In genomic region chr8:9094002-9094401, GRCm38 (mm10) we compare ENCODE assay signal across 15 mouse cellular contexts.
DNase-seq lines count a peak whose midpoint lies in the region; ATAC-seq and TF ChIP-seq lines count a peak whose summit lies in the region.
"Had no signal": no experiment of that assay in that cellular context is flagged by ENCODE, and none has a peak within 500 bp of the region (broad histone marks: within the 10 kb centered on the region; RNA-seq: fewer than 3 reads in every experiment).

No protein-coding gene starts in this region.

- no peak for TF ChIP-seq CTCF in brain, embryonic 14.5 days (IDR thresholded peaks at IDR 0.05; ENCODE audit: borderline replicate concordance, extremely low read depth, insufficient read depth, insufficient read length)

- H3K4me3 ChIP-seq in heart, embryonic 13.5 days = no peak overlapping the region
- no peak overlapping the region for H3K4me3 ChIP-seq in heart, embryonic 14.5 days (ENCODE audit: control insufficient read depth in 1 of 2, insufficient read depth in 1 of 2, low read depth in 1 of 2, low read length in 2 of 2)
- H3K4me3 ChIP-seq: limb, embryonic 12.5 days; myocyte; neural tube, embryonic 15.5 days had no signal

- WGBS in heart, embryonic 13.5 days = 27% methylated on average over 9 of the region's 9 CpGs
- WGBS in heart, embryonic 14.5 days = 21% methylated on average over 9 of the region's 9 CpGs

- H3K27ac ChIP-seq in heart, embryonic 13.5 days (replicated peaks) = peak overlapping the region; percentile 67
- peak overlapping the region; percentile 55 to 64; a peak in 2 of 4 replicates for H3K27ac ChIP-seq in heart, embryonic 14.5 days (replicated peaks in 1 of 2; ENCODE audit: control insufficient read depth in 1 of 2, insufficient read depth in 1 of 2, low read depth in 2 of 2, low read length in 2 of 2)
- H3K27ac ChIP-seq: limb, embryonic 12.5 days; neural tube, embryonic 15.5 days had no signal

- no peaks in the 10 kb centered on the region for H3K36me3 ChIP-seq in heart, embryonic 13.5 days
- no peaks in the 10 kb centered on the region for H3K36me3 ChIP-seq in heart, embryonic 14.5 days (ENCODE audit: control insufficient read depth, insufficient read depth, low read length)
- H3K36me3 ChIP-seq: limb, embryonic 12.5 days; neural tube, embryonic 15.5 days had no signal

- no peaks in the 10 kb centered on the region for H3K27me3 ChIP-seq in heart, embryonic 13.5 days (replicated peaks)
- H3K27me3 ChIP-seq in heart, embryonic 14.5 days (ENCODE audit: control insufficient read depth, insufficient read depth, low read length) = no peaks in the 10 kb centered on the region
- H3K27me3 ChIP-seq: limb, embryonic 12.5 days; neural tube, embryonic 15.5 days had no signal

- TF ChIP-seq POLR2A in brain, embryonic 14.5 days (IDR thresholded peaks at IDR 0.05; ENCODE audit: borderline replicate concordance, extremely low read depth, insufficient read depth, insufficient read length, poor library complexity, severe bottlenecking) = no peak

- H3K4me2 ChIP-seq in heart, embryonic 13.5 days = peak overlapping the region; percentile 8; the same call in 1 of the 2 replicates
- no peak overlapping the region for H3K4me2 ChIP-seq in heart, embryonic 14.5 days (ENCODE audit: low read length)
- H3K4me2 ChIP-seq: limb, embryonic 12.5 days; neural tube, embryonic 15.5 days had no signal

- H3K9ac ChIP-seq in heart, embryonic 13.5 days = no peak overlapping the region
- no peak overlapping the region for H3K9ac ChIP-seq in heart, embryonic 14.5 days (ENCODE audit: low read length)
- H3K9ac ChIP-seq: limb, embryonic 12.5 days; neural tube, embryonic 15.5 days had no signal

- ATAC-seq in heart, embryonic 13.5 days (ENCODE audit: extremely low read depth, insufficient number of reproducible peaks, low FRiP score, low TSS enrichment) = no peak
- ATAC-seq in heart, embryonic 14.5 days (ENCODE audit: insufficient number of reproducible peaks, insufficient read depth, low FRiP score, low read depth) = no peak

- H3K9me3 ChIP-seq in heart, embryonic 13.5 days = no peaks in the 10 kb centered on the region
- no peaks in the 10 kb centered on the region for H3K9me3 ChIP-seq in heart, embryonic 14.5 days (ENCODE audit: control insufficient read depth, low read length)
- H3K9me3 ChIP-seq: limb, embryonic 12.5 days; neural tube, embryonic 15.5 days had no signal

- DNase-seq in heart, adult 8-10 months (ENCODE audit: low spot score) = no peak
- DNase-seq in layer of hippocampus, adult 9-11 months = peak; percentile 2
- no peak for DNase-seq in layer of hippocampus, adult 9-10 months (ENCODE audit: low spot score)
- DNase-seq in brain, embryonic 14.5 days (ENCODE audit: low read depth) = peak; percentile 38
- DNase-seq in cerebellum, adult 11 months = no peak
- DNase-seq: cerebellum, adult 9-11 months; gastrocnemius, postnatal 14 days; midbrain, embryonic 14.5 days; right cerebral cortex, postnatal 4 days; thymus, postnatal 36 days had no signal

- peaks cover 29% of the 10 kb centered on the region for H3K4me1 ChIP-seq in heart, embryonic 13.5 days
- peaks cover 6 to 11% of the 10 kb centered on the region in 2 experiments for H3K4me1 ChIP-seq in heart, embryonic 14.5 days (ENCODE audit: control insufficient read depth in 2 of 2, insufficient read depth in 2 of 2, low read length in 2 of 2)
- H3K4me1 ChIP-seq: limb, embryonic 12.5 days; neural tube, embryonic 15.5 days had no signal

Comparison
In these comparisons a context has a peak if more than half of its experiments do, and no peak if none do; other contexts are left out.
1. DNase-seq: peak in layer of hippocampus, adult 9-11 months (single experiment) and brain, embryonic 14.5 days (single experiment); none in heart, adult 8-10 months (single experiment), layer of hippocampus, adult 9-10 months (single experiment) and cerebellum, adult 11 months (single experiment).